In the genomic region with DNA sequence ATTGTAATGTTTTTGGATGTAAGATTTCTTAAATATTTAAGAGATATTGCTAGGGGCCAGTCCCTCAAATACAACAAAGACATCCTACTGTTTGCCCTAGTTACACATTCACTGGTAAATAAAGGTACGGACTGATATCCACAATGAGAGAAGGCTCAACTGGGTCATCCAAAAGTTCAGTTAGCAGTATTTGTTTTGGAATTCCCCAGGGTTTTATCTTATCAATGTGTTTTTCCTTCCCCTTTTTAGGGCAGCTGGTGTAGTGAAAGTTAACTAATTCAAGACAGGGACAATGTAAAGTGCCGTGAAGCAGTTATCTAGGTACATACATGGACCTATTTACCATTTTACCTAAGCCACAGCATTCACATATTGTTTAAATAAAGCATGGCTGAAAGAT, we compare ENCODE assay signal across 22 mouse cellular contexts.
"Had no signal": no experiment of that assay in that cellular context is flagged by ENCODE, and none has a peak within 500 bp of the region (broad histone marks: within the 10 kb centered on the region; RNA-seq: fewer than 3 reads in every experiment).

No protein-coding gene starts in this region.

- H3K4me1 ChIP-seq: intestine, embryonic 15.5 days; limb, embryonic 10.5 days; limb, embryonic 13.5 days; midbrain, embryonic 15.5 days; neural tube, embryonic 13.5 days; stomach, embryonic 15.5 days had no signal

- H3K4me2 ChIP-seq: intestine, embryonic 15.5 days; limb, embryonic 13.5 days; lung, embryonic 15.5 days; midbrain, embryonic 11.5 days; midbrain, embryonic 15.5 days; neural tube, embryonic 13.5 days; stomach, embryonic 15.5 days had no signal

- DNase-seq: kidney, adult 18-20 months; kidney, adult 9 months; kidney, postnatal 14 days; layer of hippocampus, adult 9-11 months; lung, adult 18-20 months; lung, postnatal 10 days; lung, postnatal 4 days; retina, postnatal 1 day; right cerebral cortex, postnatal 25 days; spleen, adult 18-20 months; thymus, adult 18-20 months; thymus, postnatal 36 days had no signal

- H3K27me3 ChIP-seq: intestine, embryonic 15.5 days; limb, embryonic 13.5 days; lung, embryonic 15.5 days; midbrain, embryonic 15.5 days; neural tube, embryonic 13.5 days; stomach, embryonic 15.5 days had no signal

- H3K27ac ChIP-seq: intestine, embryonic 15.5 days; layer of hippocampus, adult 2 months; limb, embryonic 10.5 days; limb, embryonic 13.5 days; lung, embryonic 15.5 days; midbrain, embryonic 15.5 days; neural tube, embryonic 13.5 days; stomach, embryonic 15.5 days had no signal

- ATAC-seq: intestine, embryonic 15.5 days; midbrain, embryonic 15.5 days had no signal

- H3K9me3 ChIP-seq: intestine, embryonic 15.5 days; limb, embryonic 10.5 days; limb, embryonic 13.5 days; lung, embryonic 15.5 days; midbrain, embryonic 15.5 days; neural tube, embryonic 13.5 days; stomach, embryonic 15.5 days had no signal

- H3K36me3 ChIP-seq: intestine, embryonic 15.5 days; limb, embryonic 10.5 days; limb, embryonic 13.5 days; lung, embryonic 15.5 days; midbrain, embryonic 15.5 days; neural tube, embryonic 13.5 days; stomach, embryonic 15.5 days had no signal

- H3K9ac ChIP-seq: intestine, embryonic 15.5 days; limb, embryonic 13.5 days; lung, embryonic 15.5 days; midbrain, embryonic 15.5 days; neural tube, embryonic 13.5 days; stomach, embryonic 15.5 days had no signal

- H3K4me3 ChIP-seq: intestine, embryonic 15.5 days; layer of hippocampus, adult 2 months; limb, embryonic 10.5 days; limb, embryonic 13.5 days; lung, embryonic 15.5 days; midbrain, embryonic 15.5 days; myocyte; neural tube, embryonic 13.5 days; stomach, embryonic 15.5 days had no signal
